Mouse (Mus musculus) forebrain, postnatal 0 days (tissue): ENCODE results near the gene Syngr1. TPM values are rescaled to one million over a fixed set of nuclear protein-coding genes. Genes with fewer than 3 reads are reported as not detected.
"Not testable (repeated sequence)": the region's sequence is repeated elsewhere in the genome, so short reads cannot be mapped to it uniquely, and the experiment has no call there.

Experiments
- ATAC-seq: fragments of 200-750 bp; cut with Nextera tagmentation; 2 replicates; pipeline ENCODE4 v1.8.0; 2017; ENCODE audit warnings: mild to moderate bottlenecking, moderate library complexity
- DNase-seq: peaks from one replicate; pipeline ENCODE4 v3.0.0-alpha.2; 2015
- H3K27ac ChIP-seq: fragments of 300-500 bp; sonication (generic); 2 replicates; pipeline ENCODE4 v1.5.1; 2014; ENCODE audit warnings: low read depth, mild to moderate bottlenecking, antibody characterized with exemption, low read length, moderate library complexity, mixed read lengths
- H3K27me3 ChIP-seq: fragments of 300-500 bp; sonication (generic); 2 replicates; pipeline ENCODE4 v1.6.1; 2014; ENCODE audit warnings: mild to moderate bottlenecking, low read length, mixed read lengths; ENCODE audit not compliant: insufficient read depth
- H3K36me3 ChIP-seq: fragments of 300-500 bp; sonication (generic); 2 replicates; pipeline ENCODE4 v1.6.1; 2014; ENCODE audit warnings: mild to moderate bottlenecking, moderate library complexity; ENCODE audit not compliant: insufficient read depth
- H3K4me1 ChIP-seq: fragments of 300-500 bp; sonication (generic); 2 replicates; pipeline ENCODE4 v1.6.1; 2014; ENCODE audit warnings: antibody characterized with exemption; ENCODE audit not compliant: insufficient read depth
- H3K4me2 ChIP-seq: fragments of 300-500 bp; sonication (generic); 2 replicates; pipeline ENCODE4 v1.6.1; 2014; ENCODE audit warnings: low read depth, mild to moderate bottlenecking, moderate library complexity
- H3K4me3 ChIP-seq: fragments of 300-500 bp; sonication (generic); 2 replicates; pipeline ENCODE4 v1.5.1; 2014; ENCODE audit warnings: low read depth, low read length, mixed read lengths
- H3K9ac ChIP-seq: fragments of 300-500 bp; sonication (generic); 2 replicates; pipeline ENCODE4 v1.6.1; 2014; ENCODE audit warnings: mild to moderate bottlenecking
- H3K9me3 ChIP-seq: fragments of 300-500 bp; sonication (generic); 2 replicates; pipeline ENCODE4 v1.6.1; 2016; ENCODE audit warnings: low read length
- CTCF ChIP-seq: sonication (generic); IDR thresholded peaks from 2 replicates; pipeline ENCODE4 v1.5.1; 2016; ENCODE audit warnings: antibody characterized with exemption, control low read depth, low read depth
- WGBS: fragments of 180-500 bp; shearing (Covaris S2); extraction: QIAGEN DNeasy Blood & Tissue Kit; methylation state at CpG from one replicate; pipeline ENCODE4 v1.1.7; 2014; 5-methylcytosine and 5-hydroxymethylcytosine counted together
- polyA plus RNA-seq: library from polyadenylated mRNA; unstranded; fragments of >200 nt; fragmentation: Nextera tagmentation; extraction: Ambion mirVana; gene quantifications from 2 replicates; pipeline ENCODE4 v1.2.1, GENCODE M21; 2015
- total RNA-seq: library from RNA; depleted of rRNA; stranded (reverse); fragments of >200 nt; gene quantifications from 2 replicates; pipeline ENCODE4 v1.2.3, GENCODE M21; 2014

The Syngr1 gene
- total and polyA plus RNA-seq, 2 experiments from 2014 or later, result 69.0 to 127 TPM

- no peak overlapping the region for H3K27ac ChIP-seq
- H3K4me3 ChIP-seq, result no peak overlapping the region
- WGBS, result 66% methylated on average over 8 of the region's 8 CpGs
- no peaks in the 10 kb centered on the region for H3K4me1 ChIP-seq
- H3K4me2 ChIP-seq, result no peak overlapping the region
- DNase-seq (no peak), ATAC-seq (no peak)
- TF ChIP-seq CTCF, result no peak
- H3K9me3 ChIP-seq, result no peaks in the 10 kb centered on the region
- H3K36me3 ChIP-seq, result peaks cover 31% of the 10 kb centered on the region
- H3K9ac ChIP-seq, result no peak overlapping the region
- H3K27me3 ChIP-seq, result no peaks in the 10 kb centered on the region
Observed at GRCm38 (mm10) chr15:80117154-80117553, 26.0 kb downstream of the Syngr1 start.

GRCm38 (mm10) chr15:80119076-80119475 is 27.9 kb downstream of the Syngr1 start:
- no peaks in the 10 kb centered on the region for H3K27me3 ChIP-seq
- 96% methylated on average over 6 of the region's 6 CpGs for WGBS
- no peak overlapping the region for H3K9ac ChIP-seq
- DNase-seq (no peak), ATAC-seq (no peak)
- no peaks in the 10 kb centered on the region for H3K4me1 ChIP-seq
- peaks cover 16% of the 10 kb centered on the region; the same call in 1 of the 2 replicates for H3K36me3 ChIP-seq
- no peak for TF ChIP-seq CTCF
- H3K4me3 ChIP-seq, result no peak overlapping the region
- H3K4me2 ChIP-seq, result no peak overlapping the region
- H3K27ac ChIP-seq, result no peak overlapping the region
- H3K9me3 ChIP-seq, result no peaks in the 10 kb centered on the region

- H3K4me1 ChIP-seq, result no peaks in the 10 kb centered on the region
- H3K27me3 ChIP-seq, result no peaks in the 10 kb centered on the region
- H3K36me3 ChIP-seq, result 0 out of 2 replicates have a peak, but pooled peaks cover 3% of the 10 kb centered on the region
- H3K27ac ChIP-seq, result no peak overlapping the region
- no peaks in the 10 kb centered on the region for H3K9me3 ChIP-seq
- WGBS, result 79% methylated on average over 9 of the region's 9 CpGs
- H3K9ac ChIP-seq, result no peak overlapping the region
- DNase-seq (no peak), ATAC-seq (peak; percentile 68)
- no peak overlapping the region for H3K4me2 ChIP-seq
- no peak overlapping the region for H3K4me3 ChIP-seq
- TF ChIP-seq CTCF, result no peak
Observed at GRCm38 (mm10) chr15:80121721-80122325, 30.7 kb downstream of the Syngr1 start.

- H3K9me3 ChIP-seq, DNase-seq: not testable (repeated sequence)
Observed at GRCm38 (mm10) chr15:80122431-80122830, 31.3 kb downstream of the Syngr1 start.

GRCm38 (mm10) chr15:80124651-80125050 is 33.5 kb downstream of the Syngr1 start:
- TF ChIP-seq CTCF, result no peak
- no peaks in the 10 kb centered on the region for H3K9me3 ChIP-seq
- no peaks in the 10 kb centered on the region for H3K4me1 ChIP-seq
- H3K4me3 ChIP-seq, result no peak overlapping the region
- H3K9ac ChIP-seq, result no peak overlapping the region
- no peak overlapping the region for H3K4me2 ChIP-seq
- H3K27ac ChIP-seq, result no peak overlapping the region
- no peaks in the 10 kb centered on the region for H3K36me3 ChIP-seq
- ATAC-seq (no peak), DNase-seq (no peak)
- H3K27me3 ChIP-seq, result no peaks in the 10 kb centered on the region
- WGBS, result 80% methylated on average over 4 of the region's 4 CpGs

More at GRCm38 (mm10) chr15:80122431-80122830, 31.3 kb downstream of the Syngr1 start:
- H3K27me3 ChIP-seq, H3K4me1 ChIP-seq, H3K9ac ChIP-seq, H3K4me3 ChIP-seq, ATAC-seq, H3K4me2 ChIP-seq, H3K27ac ChIP-seq, H3K36me3 ChIP-seq: not testable (repeated sequence)
- 93% methylated on average over 6 of the region's 6 CpGs for WGBS

DNA sequence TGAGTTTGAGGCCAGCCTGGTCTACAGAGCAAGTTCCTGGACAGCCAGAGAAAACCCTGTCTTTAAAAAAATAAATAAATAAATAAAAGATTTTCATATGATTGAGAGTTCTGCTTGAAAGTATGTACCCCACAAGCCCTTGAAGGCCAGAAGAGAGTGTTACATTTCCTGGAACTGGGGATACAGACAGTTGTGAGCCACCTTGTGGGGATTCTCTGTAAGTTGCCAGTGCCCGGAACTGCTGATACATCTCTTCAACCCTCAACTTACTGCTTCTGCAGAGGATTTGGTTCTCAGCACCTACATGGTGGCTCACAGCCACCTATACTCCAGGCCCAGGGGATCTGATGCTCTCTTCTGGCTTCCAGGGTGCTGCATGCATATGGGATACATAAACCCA is 36.1 kb downstream of the Syngr1 start:
- DNase-seq (peak; percentile 25), ATAC-seq (no peak; the same call in 1 of the 2 replicates)
- H3K4me1 ChIP-seq, result no peaks in the 10 kb centered on the region
- peak; percentile 56 for TF ChIP-seq CTCF
- no peak overlapping the region for H3K4me3 ChIP-seq
- H3K27ac ChIP-seq, result no peak overlapping the region
- WGBS, result 68% methylated on average over 1 of the region's 1 CpGs
- no peaks in the 10 kb centered on the region for H3K9me3 ChIP-seq
- no peaks in the 10 kb centered on the region for H3K36me3 ChIP-seq
- H3K9ac ChIP-seq, result no peak overlapping the region
- H3K27me3 ChIP-seq, result no peaks in the 10 kb centered on the region
- H3K4me2 ChIP-seq, result no peak overlapping the region

DNA sequence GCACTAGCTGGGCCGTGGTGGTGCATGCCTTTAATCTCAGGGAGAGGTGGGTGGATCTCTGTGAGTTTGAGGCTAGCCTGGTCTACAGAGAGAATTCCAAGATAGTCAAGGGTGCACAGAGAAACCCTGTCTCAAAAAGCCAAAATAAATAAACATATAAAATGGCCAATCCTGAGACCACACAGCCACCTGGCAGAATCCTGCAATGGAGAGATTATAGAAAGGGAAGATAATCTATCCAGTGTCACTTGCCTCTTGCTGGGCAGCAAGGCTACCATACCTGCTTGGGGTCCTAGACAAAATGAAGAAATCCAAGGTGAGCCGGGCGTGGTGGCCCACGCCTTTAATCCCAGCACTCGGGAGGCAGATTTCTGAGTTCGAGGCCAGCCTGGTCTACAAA is 38.8 kb downstream of the Syngr1 start:
- 91% methylated on average over 6 of the region's 6 CpGs for WGBS
- Histone ChIP-seq H3K27ac (no peak overlapping the region), H3K36me3 (no peaks in the 10 kb centered on the region), H3K9me3 (no peaks in the 10 kb centered on the region), H3K27me3 (no peaks in the 10 kb centered on the region), H3K4me1 (peaks cover 9% of the 10 kb centered on the region; the same call in 1 of the 2 replicates), H3K9ac (no peak overlapping the region), H3K4me3 (no peak overlapping the region), H3K4me2 (no peak overlapping the region)
- no peak for TF ChIP-seq CTCF
- no peak for DNase-seq
- ATAC-seq, result no peak
